10 mouse cellular contexts compared by ENCODE assay signal in genomic region chr5:30919831-30920614, GRCm38 (mm10). TPM values are rescaled to one million over a fixed set of nuclear protein-coding genes. Genes with fewer than 3 reads are reported as not detected.
DNase-seq lines count a peak whose midpoint lies in the region; ATAC-seq and TF ChIP-seq lines count a peak whose summit lies in the region.
"Had no signal": no experiment of that assay in that cellular context is flagged by ENCODE, and none has a peak within 500 bp of the region (broad histone marks: within the 10 kb centered on the region; RNA-seq: fewer than 3 reads in every experiment).

No protein-coding gene starts in this region.

- H3K9me3 ChIP-seq in heart, embryonic 10.5 days: no peaks in the 10 kb centered on the region
- no peaks in the 10 kb centered on the region for H3K9me3 ChIP-seq in midbrain, embryonic 10.5 days (replicated peaks)
- no peaks in the 10 kb centered on the region for H3K9me3 ChIP-seq in midbrain, postnatal 0 days (ENCODE audit: low read length)
- no peaks in the 10 kb centered on the region for H3K9me3 ChIP-seq in intestine, embryonic 15.5 days
- no peaks in the 10 kb centered on the region for H3K9me3 ChIP-seq in stomach, embryonic 16.5 days (replicated peaks; ENCODE audit: control insufficient read depth, low read length)
- H3K9me3 ChIP-seq: midbrain, embryonic 12.5 days had no signal

- peaks cover 73% of the 10 kb centered on the region for H3K4me1 ChIP-seq in heart, embryonic 10.5 days
- H3K4me1 ChIP-seq in midbrain, embryonic 10.5 days: peaks cover 55% of the 10 kb centered on the region
- peaks cover 3% of the 10 kb centered on the region; the same call in 1 of the 2 replicates for H3K4me1 ChIP-seq in midbrain, postnatal 0 days (ENCODE audit: insufficient read depth, low read length)
- H3K4me1 ChIP-seq in intestine, embryonic 15.5 days (replicated peaks): peaks cover 43% of the 10 kb centered on the region
- H3K4me1 ChIP-seq in stomach, embryonic 16.5 days (ENCODE audit: control insufficient read depth, insufficient read depth, low read length): peaks cover 39% of the 10 kb centered on the region

- no peak for TF ChIP-seq CTCF in midbrain, postnatal 0 days (IDR thresholded peaks at IDR 0.05)

- intact Hi-C loops in heart, postnatal 36 days (cut with DNase I): loop anchor here (2.0 kb wide), 1 partner anchor 51 kb away; the partner anchor contains the start of gene Tmem214

- H3K36me3 ChIP-seq in heart, embryonic 10.5 days: peaks cover 42% of the 10 kb centered on the region
- H3K36me3 ChIP-seq in midbrain, embryonic 10.5 days: peaks cover 10% of the 10 kb centered on the region
- H3K36me3 ChIP-seq in midbrain, postnatal 0 days (ENCODE audit: insufficient read depth, low read length): no peaks in the 10 kb centered on the region
- peaks cover 27% of the 10 kb centered on the region for H3K36me3 ChIP-seq in intestine, embryonic 15.5 days
- H3K36me3 ChIP-seq in stomach, embryonic 16.5 days (ENCODE audit: control insufficient read depth, insufficient read depth, low read length): peaks cover 10% of the 10 kb centered on the region

- WGBS in heart, embryonic 10.5 days: 73% methylated on average over 11 of the region's 11 CpGs
- WGBS in midbrain, embryonic 10.5 days: 76% methylated on average over 11 of the region's 11 CpGs
- 68% methylated on average over 11 of the region's 11 CpGs for WGBS in midbrain, postnatal 0 days
- 67% methylated on average over 11 of the region's 11 CpGs for WGBS in intestine, embryonic 15.5 days
- WGBS in stomach, embryonic 16.5 days: 70% methylated on average over 11 of the region's 11 CpGs

- H3K4me3 ChIP-seq in heart, embryonic 10.5 days: no peak overlapping the region
- H3K4me3 ChIP-seq in midbrain, embryonic 10.5 days: peak overlapping the region; percentile 60; the same call in 1 of the 2 replicates
- no peak overlapping the region for H3K4me3 ChIP-seq in midbrain, postnatal 0 days (ENCODE audit: low read depth, low read length)
- peak overlapping the region; percentile 43; the same call in 1 of the 2 replicates for H3K4me3 ChIP-seq in intestine, embryonic 15.5 days (replicated peaks)
- no peak overlapping the region for H3K4me3 ChIP-seq in stomach, embryonic 16.5 days (replicated peaks; ENCODE audit: low read length)
- H3K4me3 ChIP-seq: midbrain, embryonic 12.5 days had no signal

- ATAC-seq in midbrain, postnatal 0 days (ENCODE audit: low FRiP score): no peak
- ATAC-seq in intestine, embryonic 15.5 days: no peak
- no peak for ATAC-seq in stomach, embryonic 16.5 days (ENCODE audit: insufficient read depth, low FRiP score)

- peaks cover 7% of the 10 kb centered on the region; the same call in 1 of the 2 replicates for H3K27me3 ChIP-seq in heart, embryonic 10.5 days (ENCODE audit: insufficient read depth, poor library complexity, severe bottlenecking)
- H3K27me3 ChIP-seq in midbrain, embryonic 10.5 days (ENCODE audit: low read depth, poor library complexity, severe bottlenecking): peaks cover 39% of the 10 kb centered on the region
- no peaks in the 10 kb centered on the region for H3K27me3 ChIP-seq in midbrain, postnatal 0 days (ENCODE audit: insufficient read depth, low read length)
- no peaks in the 10 kb centered on the region for H3K27me3 ChIP-seq in intestine, embryonic 15.5 days (replicated peaks)
- H3K27me3 ChIP-seq in stomach, embryonic 16.5 days (ENCODE audit: control insufficient read depth, insufficient read depth, low read length): no peaks in the 10 kb centered on the region

- no peak for DNase-seq in heart, embryonic 10.5 days (ENCODE audit: low spot score)
- DNase-seq in heart, postnatal 36 days: no peak
- DNase-seq in midbrain, embryonic 10.5 days (ENCODE audit: low spot score): no peak
- no peak for DNase-seq in midbrain, postnatal 0 days (ENCODE audit: low spot score)
- DNase-seq in thymus, postnatal 10 days (ENCODE audit: low spot score in 2 of 2): no peak
- no peak for DNase-seq in right cerebral cortex, postnatal 4 days
- DNase-seq: adrenal gland, adult 2 months had no signal

- 0 out of 2 replicates have a peak overlapping the region, but pooled peaks have one; percentile 88 for H3K27ac ChIP-seq in heart, embryonic 10.5 days
- H3K27ac ChIP-seq in midbrain, embryonic 10.5 days (replicated peaks): no peak overlapping the region
- no peak overlapping the region; the same call in 1 of the 2 replicates for H3K27ac ChIP-seq in midbrain, postnatal 0 days (ENCODE audit: low read depth, low read length)
- no peak overlapping the region; the same call in 1 of the 2 replicates for H3K27ac ChIP-seq in intestine, embryonic 15.5 days
- H3K27ac ChIP-seq in stomach, embryonic 16.5 days (ENCODE audit: low read length): peak overlapping the region; percentile 0; the same call in 1 of the 2 replicates
- H3K27ac ChIP-seq: midbrain, embryonic 12.5 days had no signal

- H3K9ac ChIP-seq in midbrain, postnatal 0 days (replicated peaks; ENCODE audit: low read length, poor library complexity, severe bottlenecking): no peak overlapping the region
- H3K9ac ChIP-seq in intestine, embryonic 15.5 days: peak overlapping the region; percentile 36; the same call in 1 of the 2 replicates
- 0 out of 2 replicates have a peak overlapping the region, but pooled peaks have one; percentile 9 for H3K9ac ChIP-seq in stomach, embryonic 16.5 days (ENCODE audit: low read length)
- H3K9ac ChIP-seq: midbrain, embryonic 12.5 days had no signal

- no peak overlapping the region for H3K4me2 ChIP-seq in midbrain, postnatal 0 days (ENCODE audit: low read depth, low read length, poor library complexity, severe bottlenecking)
- H3K4me2 ChIP-seq in intestine, embryonic 15.5 days (replicated peaks): peak overlapping the region; percentile 75
- H3K4me2 ChIP-seq in stomach, embryonic 16.5 days (ENCODE audit: low read depth, low read length): no peak overlapping the region

RNA-seq across cellular contexts. Expression of gene Khk, which starts 1.2 kb away (rescaled TPM):
- 10.5 and 14.5 TPM in 2 replicates for polyA plus RNA-seq in heart, embryonic 10.5 days (2016; fragmentation: Nextera tagmentation; extraction: Ambion mirVana)
- total RNA-seq in heart, postnatal 36 days (2021): 10 to 100 TPM; 19.9 to 26.6 TPM
- polyA plus RNA-seq in midbrain, embryonic 10.5 days (2016; fragmentation: Nextera tagmentation; extraction: Ambion mirVana): 7.5 and 9.7 TPM in 2 replicates
- 1.4 and 12.3 TPM in 2 replicates for total RNA-seq in midbrain, postnatal 0 days (2014; rRNA removed)
- 14.3 and 17.6 TPM in 2 replicates for polyA plus RNA-seq in midbrain, postnatal 0 days (2015; fragmentation: Nextera tagmentation; extraction: Ambion mirVana)
- 23.3 and 26.9 TPM in 2 replicates for polyA plus RNA-seq in intestine, embryonic 15.5 days (2015; fragmentation: Nextera tagmentation; extraction: Ambion mirVana)
- polyA plus RNA-seq in stomach, embryonic 16.5 days (2015; fragmentation: Nextera tagmentation; extraction: Ambion mirVana): 28.8 and 31.8 TPM in 2 replicates

RNA-seq across cellular contexts. Expression of gene Emilin1, which starts 6.8 kb away (rescaled TPM):
- 166 and 172 TPM in 2 replicates for polyA plus RNA-seq in heart, embryonic 10.5 days (2016; fragmentation: Nextera tagmentation; extraction: Ambion mirVana)
- 10 to 100 TPM; 22.0 to 23.7 TPM for total RNA-seq in heart, postnatal 36 days (2021)
- polyA plus RNA-seq in midbrain, embryonic 10.5 days (2016; fragmentation: Nextera tagmentation; extraction: Ambion mirVana): 61.8 and 67.4 TPM in 2 replicates
- 7.4 and 11.8 TPM in 2 replicates for total RNA-seq in midbrain, postnatal 0 days (2014; rRNA removed)
- 9.0 and 9.8 TPM in 2 replicates for polyA plus RNA-seq in midbrain, postnatal 0 days (2015; fragmentation: Nextera tagmentation; extraction: Ambion mirVana)
- 183 and 190 TPM in 2 replicates for polyA plus RNA-seq in intestine, embryonic 15.5 days (2015; fragmentation: Nextera tagmentation; extraction: Ambion mirVana)
- polyA plus RNA-seq in stomach, embryonic 16.5 days (2015; fragmentation: Nextera tagmentation; extraction: Ambion mirVana): 245 and 257 TPM in 2 replicates

RNA-seq across cellular contexts. Expression of gene Ost4, which starts 12.4 kb away (rescaled TPM):
- polyA plus RNA-seq in heart, embryonic 10.5 days (2016; fragmentation: Nextera tagmentation; extraction: Ambion mirVana): 432 and 455 TPM in 2 replicates
- total RNA-seq in heart, postnatal 36 days (2021): 100 to 1,000 TPM; 143 to 152 TPM
- 380 and 415 TPM in 2 replicates for polyA plus RNA-seq in midbrain, embryonic 10.5 days (2016; fragmentation: Nextera tagmentation; extraction: Ambion mirVana)
- total RNA-seq in midbrain, postnatal 0 days (2014; rRNA removed): 123 and 126 TPM in 2 replicates
- 175 and 201 TPM in 2 replicates for polyA plus RNA-seq in midbrain, postnatal 0 days (2015; fragmentation: Nextera tagmentation; extraction: Ambion mirVana)
- 449 and 476 TPM in 2 replicates for polyA plus RNA-seq in intestine, embryonic 15.5 days (2015; fragmentation: Nextera tagmentation; extraction: Ambion mirVana)
- polyA plus RNA-seq in stomach, embryonic 16.5 days (2015; fragmentation: Nextera tagmentation; extraction: Ambion mirVana): 434 and 465 TPM in 2 replicates

RNA-seq across cellular contexts. Expression of gene Cgref1, which starts 25.4 kb away (rescaled TPM):
- 5.5 and 6.0 TPM in 2 replicates for polyA plus RNA-seq in heart, embryonic 10.5 days (2016; fragmentation: Nextera tagmentation; extraction: Ambion mirVana)
- under 1 TPM; 0.70 to 0.89 TPM for total RNA-seq in heart, postnatal 36 days (2021)
- polyA plus RNA-seq in midbrain, embryonic 10.5 days (2016; fragmentation: Nextera tagmentation; extraction: Ambion mirVana): 4.9 and 5.8 TPM in 2 replicates
- 162 and 185 TPM in 2 replicates for total RNA-seq in midbrain, postnatal 0 days (2014; rRNA removed)
- 108 TPM in 2 replicates for polyA plus RNA-seq in midbrain, postnatal 0 days (2015; fragmentation: Nextera tagmentation; extraction: Ambion mirVana)
- 36.1 and 42.8 TPM in 2 replicates for polyA plus RNA-seq in intestine, embryonic 15.5 days (2015; fragmentation: Nextera tagmentation; extraction: Ambion mirVana)
- polyA plus RNA-seq in stomach, embryonic 16.5 days (2015; fragmentation: Nextera tagmentation; extraction: Ambion mirVana): 12.3 and 14.3 TPM in 2 replicates

RNA-seq across cellular contexts. Expression of gene Agbl5, which starts 31.5 kb away (rescaled TPM):
- 12.3 and 17.4 TPM in 2 replicates for polyA plus RNA-seq in heart, embryonic 10.5 days (2016; fragmentation: Nextera tagmentation; extraction: Ambion mirVana)
- 1 to 10 TPM; 4.1 to 7.1 TPM for total RNA-seq in heart, postnatal 36 days (2021)
- 17.4 and 20.1 TPM in 2 replicates for polyA plus RNA-seq in midbrain, embryonic 10.5 days (2016; fragmentation: Nextera tagmentation; extraction: Ambion mirVana)
- total RNA-seq in midbrain, postnatal 0 days (2014; rRNA removed): 50.7 and 73.4 TPM in 2 replicates
- 19.1 and 22.3 TPM in 2 replicates for polyA plus RNA-seq in midbrain, postnatal 0 days (2015; fragmentation: Nextera tagmentation; extraction: Ambion mirVana)
- polyA plus RNA-seq in intestine, embryonic 15.5 days (2015; fragmentation: Nextera tagmentation; extraction: Ambion mirVana): 13.9 and 16.4 TPM in 2 replicates
- polyA plus RNA-seq in stomach, embryonic 16.5 days (2015; fragmentation: Nextera tagmentation; extraction: Ambion mirVana): 16.7 and 18.4 TPM in 2 replicates

Comparison
In these comparisons a context has a peak if more than half of its experiments do, and no peak if none do; other contexts are left out.
1. H3K4me3 ChIP-seq: peak in midbrain, embryonic 10.5 days (single experiment) and intestine, embryonic 15.5 days (single experiment); none in heart, embryonic 10.5 days (single experiment), midbrain, postnatal 0 days (single experiment) and stomach, embryonic 16.5 days (single experiment).
2. H3K27ac ChIP-seq: peak in heart, embryonic 10.5 days (single experiment) and stomach, embryonic 16.5 days (single experiment); none in midbrain, embryonic 10.5 days (single experiment), midbrain, postnatal 0 days (single experiment) and intestine, embryonic 15.5 days (single experiment).